Mouse (Mus musculus) myocyte (in vitro differentiated cells): ENCODE results near the gene Mrpl37.

Source experiments
- MAX ChIP-seq: IDR thresholded peaks from one replicate; pipeline ENCODE4 v1.6.1; 2011; ENCODE audit warnings: low read depth, mild to moderate bottlenecking, control low read depth
- MYOD1 ChIP-seq, 3 experiments: IDR thresholded peaks; one replicate each; pipeline ENCODE4 v1.6.1; 2011; ENCODE audit warnings: control low read depth in 2 of 3, low read depth in 2 of 3, mild to moderate bottlenecking in 2 of 3, moderate library complexity in 1 of 3; ENCODE audit not compliant: insufficient read length in 2 of 3, control insufficient read depth in 1 of 3
- MYOG ChIP-seq, 3 experiments: IDR thresholded peaks; one replicate each; pipeline ENCODE4 v1.6.1; 2011; ENCODE audit warnings: control low read depth in 2 of 3, low read depth in 2 of 3, mild to moderate bottlenecking in 2 of 3; ENCODE audit not compliant: insufficient read length in 2 of 3, control insufficient read depth in 1 of 3, insufficient read depth in 1 of 3
- POLR2A ChIP-seq: IDR thresholded peaks from one replicate; pipeline ENCODE4 v1.6.1; 2011; ENCODE audit warnings: low read depth, mild to moderate bottlenecking, control low read depth, moderate library complexity; ENCODE audit not compliant: insufficient read length
- POLR2AphosphoS2 ChIP-seq: IDR thresholded peaks from one replicate; pipeline ENCODE4 v1.6.1; 2011; ENCODE audit warnings: low read depth, control low read depth; ENCODE audit not compliant: insufficient read length
- TCF12 ChIP-seq: IDR thresholded peaks from one replicate; pipeline ENCODE4 v1.6.1; 2011; ENCODE audit warnings: mild to moderate bottlenecking, control low read depth; ENCODE audit not compliant: poor library complexity, insufficient read depth, severe bottlenecking

DNA sequence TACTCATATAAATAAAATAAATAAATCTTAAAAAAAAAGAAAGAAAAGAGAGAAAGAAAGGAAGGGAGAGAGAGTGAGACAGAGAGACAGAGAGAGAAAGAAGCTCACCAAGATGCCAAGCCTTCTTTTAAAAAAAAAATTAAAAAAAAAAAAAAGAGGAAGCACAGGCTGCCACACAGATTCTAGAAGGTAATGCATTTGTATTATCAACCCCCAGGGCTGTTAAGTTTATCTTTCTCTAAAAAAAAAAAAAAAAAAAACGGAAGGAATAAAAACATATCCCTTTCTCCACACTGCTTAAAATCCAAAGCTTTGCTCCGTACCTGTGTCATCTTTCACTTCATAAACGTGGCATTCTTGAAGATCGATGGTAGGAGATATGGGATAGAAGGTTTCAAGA, 5.1 kb downstream of the Mrpl37 start:
- TF ChIP-seq POLR2A = no peak
- TF ChIP-seq POLR2AphosphoS2 = no peak
- TF ChIP-seq MAX = no peak
- no peak for TF ChIP-seq MYOG (IDR thresholded peaks at IDR 0.05; ENCODE audit: control insufficient read depth in 1 of 3, insufficient read depth in 1 of 3, insufficient read length in 2 of 3, low read depth in 2 of 3)
- TF ChIP-seq MYOD1 (IDR thresholded peaks at IDR 0.05; ENCODE audit: control insufficient read depth in 1 of 3, insufficient read length in 2 of 3, low read depth in 2 of 3) = no peak
- no peak for TF ChIP-seq TCF12
